ENCODE assay signal across 8 mouse cellular contexts in the genomic region with DNA sequence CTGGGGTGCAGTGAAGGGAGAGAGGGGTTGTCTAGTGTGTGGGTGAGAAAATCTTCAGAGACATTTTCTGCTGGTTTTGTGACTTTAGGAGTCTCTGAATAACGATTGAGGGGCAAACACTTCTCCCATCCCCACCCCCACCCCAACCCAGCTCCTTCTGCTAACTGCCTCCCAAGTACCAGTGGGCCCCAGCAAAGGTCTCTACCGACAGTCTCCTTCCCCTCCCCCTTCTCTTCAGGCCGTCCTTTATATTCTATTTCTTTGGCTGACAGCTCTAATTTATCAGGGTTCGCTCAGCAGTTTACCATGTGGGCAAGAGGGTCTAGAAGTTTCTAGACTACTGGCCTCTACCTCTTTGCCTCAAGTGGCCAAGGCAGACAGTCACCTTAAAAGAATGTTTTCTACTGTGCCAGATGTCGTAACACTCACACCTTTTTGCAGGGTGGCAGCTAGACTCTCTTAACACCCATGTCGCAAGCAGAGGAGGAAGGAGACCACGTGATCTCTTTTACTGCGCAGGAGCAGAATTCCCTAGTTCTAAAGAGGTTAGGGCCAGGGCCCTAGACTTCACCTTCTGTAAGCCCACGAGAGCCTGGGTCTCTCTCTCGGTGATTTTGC.
A peak's percentile ranks its signal among the peaks of the same experiment; 100 is the strongest.
DNase-seq lines count a peak whose midpoint lies in the region; ATAC-seq and TF ChIP-seq lines count a peak whose summit lies in the region.

No protein-coding gene starts in this region.

- H3K27ac ChIP-seq in lung, postnatal 0 days (ENCODE audit: low read length): peak overlapping the region; percentile 78
- H3K27ac ChIP-seq in stomach, embryonic 16.5 days (ENCODE audit: low read length): peak overlapping the region; percentile 84

- H3K36me3 ChIP-seq in lung, postnatal 0 days (ENCODE audit: insufficient read depth, low read length): no peaks in the 10 kb centered on the region
- no peaks in the 10 kb centered on the region for H3K36me3 ChIP-seq in stomach, embryonic 16.5 days (ENCODE audit: control insufficient read depth, insufficient read depth, low read length)

- no peak for TF ChIP-seq CTCF in lung, postnatal 0 days (IDR thresholded peaks at IDR 0.05)

- no peak overlapping the region for H3K4me3 ChIP-seq in lung, postnatal 0 days (ENCODE audit: low read depth, low read length)
- H3K4me3 ChIP-seq in stomach, embryonic 16.5 days (replicated peaks; ENCODE audit: low read length): no peak overlapping the region

- ATAC-seq in granulocyte monocyte progenitor cell, adult 5-6 weeks (replicated peaks; ENCODE audit: poor library complexity, severe bottlenecking): peak; percentile 73
- peak; percentile 88 for ATAC-seq in lung, postnatal 0 days
- ATAC-seq in stomach, embryonic 16.5 days (ENCODE audit: insufficient read depth, low FRiP score): no peak

- no peak overlapping the region for H3K9ac ChIP-seq in lung, postnatal 0 days (replicated peaks; ENCODE audit: low read depth)
- H3K9ac ChIP-seq in stomach, embryonic 16.5 days (ENCODE audit: low read length): peak overlapping the region; percentile 37

- 0 out of 2 replicates have a peak overlapping the region, but pooled peaks have one; percentile 17 for H3K4me2 ChIP-seq in lung, postnatal 0 days (replicated peaks; ENCODE audit: low read depth, low read length)
- H3K4me2 ChIP-seq in stomach, embryonic 16.5 days (ENCODE audit: low read depth, low read length): peak overlapping the region; percentile 30

- WGBS in lung, postnatal 0 days: 18% methylated on average over 10 of the region's 10 CpGs
- WGBS in stomach, embryonic 16.5 days: 36% methylated on average over 10 of the region's 10 CpGs

- peak; percentile 94 for TF ChIP-seq EP300 in lung, postnatal 0 days (IDR thresholded peaks at IDR 0.05)

- H3K9me3 ChIP-seq in lung, postnatal 0 days (ENCODE audit: low read length): no peaks in the 10 kb centered on the region
- no peaks in the 10 kb centered on the region for H3K9me3 ChIP-seq in stomach, embryonic 16.5 days (replicated peaks; ENCODE audit: control insufficient read depth, low read length)

- H3K27me3 ChIP-seq in lung, postnatal 0 days (replicated peaks; ENCODE audit: insufficient read depth, low read length): no peaks in the 10 kb centered on the region
- H3K27me3 ChIP-seq in stomach, embryonic 16.5 days (ENCODE audit: control insufficient read depth, insufficient read depth, low read length): no peaks in the 10 kb centered on the region; the same call in 1 of the 2 replicates

- peak; percentile 42 for DNase-seq in thymus, postnatal 0 days (ENCODE audit: low spot score)
- DNase-seq in thymus, adult 18-20 months: no peak
- DNase-seq in lung, postnatal 0 days (ENCODE audit: low spot score): peak; percentile 96
- DNase-seq in right cerebral cortex, postnatal 10 days (ENCODE audit: low spot score in 2 of 2): no peak
- no peak for DNase-seq in layer of hippocampus, adult 9-11 months
- DNase-seq in urinary bladder, adult 18-20 months (ENCODE audit: low spot score in 2 of 2): no peak

- H3K4me1 ChIP-seq in lung, postnatal 0 days (ENCODE audit: insufficient read depth, low read depth, low read length): peaks cover 14% of the 10 kb centered on the region; the same call in 1 of the 2 replicates
- H3K4me1 ChIP-seq in stomach, embryonic 16.5 days (ENCODE audit: control insufficient read depth, insufficient read depth, low read length): peaks cover 38% of the 10 kb centered on the region

Comparison
In these comparisons a context has a peak if more than half of its experiments do, and no peak if none do; other contexts are left out.
1. DNase-seq: peak in thymus, postnatal 0 days (single experiment) and lung, postnatal 0 days (single experiment); none in thymus, adult 18-20 months (0 of 2), right cerebral cortex, postnatal 10 days (0 of 2), layer of hippocampus, adult 9-11 months (single experiment) and urinary bladder, adult 18-20 months (0 of 2).